Mouse (Mus musculus): ENCODE results near the gene Gbx2.

Gene Gbx2

GRCm38 (mm10) chr1:89931120-89931519 lies at the start of gene Gbx2:
Gene Gbx2 (minus strand): TSS chr1:89931179.
- no peak for DNase-seq

DNA sequence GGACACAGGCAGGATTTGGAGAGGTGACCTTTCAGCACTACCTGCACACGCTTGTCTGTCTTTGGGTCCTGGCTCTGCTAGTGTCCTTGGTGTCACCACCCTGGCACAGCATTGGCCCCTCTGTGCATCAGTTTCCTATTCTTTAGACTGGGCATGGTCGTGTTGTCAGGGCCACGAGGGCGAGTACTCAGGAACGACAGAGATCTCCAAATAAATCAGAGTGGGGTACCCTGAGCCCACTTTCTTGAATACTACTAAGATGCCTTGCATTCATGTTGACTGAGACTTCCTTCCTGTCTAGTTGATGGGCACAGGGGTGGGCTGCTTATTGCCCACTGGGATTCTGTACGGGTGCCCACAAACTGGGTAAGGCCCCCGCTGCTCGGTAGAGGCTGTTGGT lies 46.3 kb upstream of the Gbx2 start:
- DNase-seq, result no peak

DNA sequence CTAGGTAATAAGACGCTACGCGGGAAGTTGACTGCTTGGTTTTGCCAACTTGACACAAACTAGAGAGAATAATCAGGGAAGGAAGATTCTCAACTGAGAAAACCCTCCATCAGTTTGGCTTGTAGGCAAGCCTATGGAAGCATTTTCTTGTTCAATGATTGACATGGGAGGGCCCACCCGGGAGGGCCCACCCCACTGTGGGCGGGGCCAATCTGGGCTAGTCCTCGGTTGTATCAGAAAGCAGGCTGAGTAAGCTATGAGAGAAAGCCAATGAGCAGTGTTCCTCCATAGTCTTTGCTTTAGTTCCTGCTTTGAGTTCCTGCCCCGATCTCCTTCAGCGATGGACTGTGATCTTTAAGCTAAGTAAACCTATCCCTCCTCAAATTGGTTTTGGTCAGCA lies 45.4 kb upstream of the Gbx2 start:
- no peak for DNase-seq

- no peak for DNase-seq
Measured at GRCm38 (mm10) chr1:89974541-89974940, 43.6 kb upstream of the Gbx2 start.

DNA sequence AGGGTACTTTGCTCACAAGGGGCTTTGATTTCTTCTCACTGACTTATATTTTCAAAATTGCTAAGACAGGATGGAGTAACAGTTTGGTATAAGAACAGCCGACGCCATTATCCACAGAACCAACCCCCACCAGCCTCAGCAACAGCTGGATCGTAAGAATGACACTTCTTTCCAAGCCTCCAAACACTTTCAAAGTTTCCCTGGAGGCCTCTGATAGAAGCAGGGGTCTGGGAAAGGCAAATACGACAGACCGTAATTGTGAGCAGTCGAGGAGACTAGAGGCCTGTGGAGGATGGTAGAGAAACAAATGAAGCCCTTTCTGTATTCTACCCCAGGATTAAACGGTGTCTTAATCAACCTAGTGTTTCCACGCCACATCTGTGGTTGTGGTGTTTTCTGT lies 40.9 kb upstream of the Gbx2 start:
- DNase-seq, result no peak

DNA sequence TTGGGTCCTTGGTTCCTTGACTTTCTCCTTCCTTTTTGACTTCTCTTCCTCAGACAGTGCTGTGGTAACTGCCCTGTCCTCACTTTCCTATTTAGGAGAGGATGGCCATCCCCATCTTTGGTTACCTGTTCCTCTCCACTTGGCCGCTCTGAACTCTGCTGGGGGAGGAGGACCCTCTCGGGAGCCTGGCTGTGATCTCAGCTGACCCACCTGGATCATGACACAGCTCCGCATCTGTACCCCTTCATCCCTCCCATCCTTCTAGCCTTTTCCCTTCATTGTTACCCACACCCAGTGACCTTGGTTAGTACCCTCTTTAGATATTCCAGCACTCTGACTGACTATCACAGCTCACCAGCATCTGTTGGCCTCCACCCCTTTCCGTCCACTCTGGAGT lies 38.7 kb upstream of the Gbx2 start:
- no peak for DNase-seq

GRCm38 (mm10) chr1:89969072-89969713 lies 38.2 kb upstream of the Gbx2 start:
- peak in 1 of 2 experiments; percentile 49 for DNase-seq

- peak; percentile 72 to 87 for DNase-seq
Measured at GRCm38 (mm10) chr1:89968111-89968851, 37.3 kb upstream of the Gbx2 start.

DNA sequence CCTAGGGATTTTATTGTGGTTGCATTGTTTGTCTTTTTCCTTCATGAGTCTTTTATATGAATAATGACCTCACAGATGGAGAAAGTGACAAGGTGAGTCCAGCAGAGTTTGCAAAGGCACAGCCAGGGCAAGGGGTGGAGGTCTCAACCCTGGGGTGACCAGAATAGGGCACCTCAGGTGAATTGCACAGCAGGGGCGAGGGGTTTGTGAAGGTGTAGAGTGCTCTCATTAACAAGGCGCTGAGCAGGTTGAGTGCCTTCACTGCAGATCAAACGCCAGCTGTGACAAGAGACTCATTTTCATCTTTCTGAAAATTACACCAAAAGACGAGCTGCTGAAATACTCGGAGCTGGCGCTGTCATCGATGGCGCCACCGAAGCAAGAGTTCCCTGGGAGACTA lies 36.6 kb upstream of the Gbx2 start:
- peak in 1 of 2 experiments; percentile 10 for DNase-seq

DNA sequence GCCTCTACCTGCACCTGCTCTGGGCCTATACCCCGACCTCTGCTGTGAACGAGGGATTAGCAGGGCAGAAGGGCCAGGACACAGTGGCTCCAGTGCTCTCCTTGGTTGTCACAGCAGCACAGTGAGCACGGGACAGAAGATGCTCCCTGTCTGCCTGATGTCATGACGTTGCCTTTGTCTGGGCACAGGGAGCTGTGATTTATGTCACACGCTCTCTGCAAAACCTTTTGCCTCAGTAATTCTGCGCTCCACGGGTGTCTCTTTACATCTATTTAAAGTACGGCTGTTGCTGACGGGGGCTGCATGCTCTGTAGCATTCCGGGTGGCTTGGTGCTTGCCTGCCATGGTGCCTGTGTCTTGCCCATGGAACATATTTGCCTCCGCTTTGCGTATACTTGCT lies 33.4 kb upstream of the Gbx2 start:
- no peak for DNase-seq

- DNase-seq, result no peak
Measured at GRCm38 (mm10) chr1:89963296-89963695, 32.3 kb upstream of the Gbx2 start.

DNA sequence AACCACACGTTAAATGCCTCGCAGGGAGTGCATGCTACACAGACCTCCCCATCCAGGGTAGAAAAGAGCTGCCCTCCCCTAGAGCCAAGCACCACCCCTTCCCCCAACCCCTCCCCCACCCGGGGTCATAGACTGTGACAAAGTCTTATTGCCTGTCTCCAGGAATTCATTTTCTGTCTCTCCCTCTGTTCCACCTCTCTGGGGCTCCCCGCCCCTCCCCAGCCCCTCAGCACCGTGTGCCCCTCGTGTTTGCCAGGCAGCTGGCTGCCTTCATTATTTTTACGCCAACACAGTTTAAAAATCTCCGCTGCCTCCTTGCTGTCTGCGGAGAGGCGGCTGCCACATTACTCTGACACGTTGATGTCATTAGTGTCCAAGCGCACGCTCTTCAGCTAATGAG lies 31.1 kb upstream of the Gbx2 start:
- no peak for DNase-seq

- no peak for DNase-seq
Measured at GRCm38 (mm10) chr1:89959393-89959792, 28.4 kb upstream of the Gbx2 start.

DNA sequence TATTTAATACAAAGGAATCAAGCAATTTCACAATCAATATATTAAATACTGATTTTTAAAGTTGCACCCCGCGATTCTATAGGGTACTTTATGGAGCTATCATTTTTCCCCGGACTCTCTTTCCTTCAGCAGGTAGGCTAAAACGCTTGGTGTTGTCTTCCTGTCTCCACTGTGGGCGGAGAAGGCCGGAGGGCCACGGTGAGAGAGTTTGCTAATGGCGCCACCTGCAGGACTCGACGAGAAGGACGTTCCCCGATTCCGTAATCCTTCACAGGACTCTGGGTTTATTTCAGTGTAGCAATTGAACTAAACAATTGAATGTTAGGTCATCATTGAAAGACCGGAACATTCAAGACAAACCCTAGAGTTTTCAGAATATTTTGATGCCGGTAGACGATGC lies 12.2 kb upstream of the Gbx2 start:
- DNase-seq, result peak; percentile 85 to 91

GRCm38 (mm10) chr1:89942395-89942976 lies 11.5 kb upstream of the Gbx2 start:
- no peak for DNase-seq

DNA sequence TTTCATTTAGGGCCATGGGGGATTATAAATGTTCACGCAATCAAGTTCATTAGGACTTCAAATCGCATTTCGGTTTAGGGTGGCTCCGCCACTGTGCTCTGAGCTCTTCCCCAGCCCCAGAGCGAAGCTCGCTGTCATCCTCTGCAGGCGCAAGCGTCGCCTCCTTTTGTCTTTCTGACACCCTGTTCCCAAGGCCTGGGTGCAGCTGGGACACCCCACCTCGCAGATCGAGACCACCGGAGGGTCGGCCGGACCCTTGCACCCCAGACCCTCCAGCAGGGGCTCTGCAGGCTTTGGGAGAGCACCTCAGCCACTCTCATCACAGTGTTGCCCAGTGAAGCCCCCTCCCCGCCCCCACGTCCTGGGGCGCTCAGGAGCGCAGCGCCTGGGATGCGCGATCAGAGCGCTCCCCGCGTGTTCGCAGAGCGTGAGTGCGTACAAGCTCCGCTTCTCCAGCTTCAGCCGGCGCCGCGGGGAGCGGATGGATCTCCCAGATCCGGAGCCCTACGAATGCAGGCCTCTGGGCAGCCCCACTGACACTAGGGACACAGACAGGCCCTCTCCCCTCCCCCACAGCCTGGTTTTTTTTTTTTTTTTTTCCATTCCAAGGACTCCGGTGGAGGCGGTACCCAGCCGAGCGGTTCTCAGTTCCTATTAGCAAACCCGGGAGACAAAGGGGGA lies 10.9 kb upstream of the Gbx2 start:
- DNase-seq, result peak; percentile 43 to 55

DNA sequence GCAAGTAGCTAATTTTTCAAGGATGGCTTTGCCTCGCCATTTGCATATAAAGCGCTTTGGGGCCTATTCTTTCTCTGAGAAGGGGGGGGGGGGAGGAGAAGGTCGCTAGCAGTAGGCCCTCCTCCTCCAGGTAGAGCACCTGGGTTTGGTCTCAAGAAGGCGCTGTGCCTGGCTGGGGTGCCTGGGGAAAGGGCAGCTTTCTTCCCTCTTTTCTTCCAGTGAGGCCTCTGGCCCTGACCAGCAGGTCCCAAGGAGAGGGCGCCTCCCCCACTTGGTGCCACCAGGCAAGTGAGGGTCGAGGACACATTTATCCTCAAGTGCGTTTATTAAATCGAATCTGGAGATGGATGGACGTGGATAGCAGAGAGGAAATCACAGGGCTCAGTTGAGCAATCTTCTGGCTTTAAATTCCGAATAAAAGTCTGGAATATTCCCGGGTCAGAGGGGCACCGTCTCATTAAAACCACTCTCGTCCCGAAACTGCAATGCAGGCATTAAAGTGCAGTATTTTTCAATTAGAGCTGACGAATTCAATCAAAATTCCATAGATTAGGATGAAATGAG lies 10.1 kb upstream of the Gbx2 start:
- no peak for DNase-seq

DNA sequence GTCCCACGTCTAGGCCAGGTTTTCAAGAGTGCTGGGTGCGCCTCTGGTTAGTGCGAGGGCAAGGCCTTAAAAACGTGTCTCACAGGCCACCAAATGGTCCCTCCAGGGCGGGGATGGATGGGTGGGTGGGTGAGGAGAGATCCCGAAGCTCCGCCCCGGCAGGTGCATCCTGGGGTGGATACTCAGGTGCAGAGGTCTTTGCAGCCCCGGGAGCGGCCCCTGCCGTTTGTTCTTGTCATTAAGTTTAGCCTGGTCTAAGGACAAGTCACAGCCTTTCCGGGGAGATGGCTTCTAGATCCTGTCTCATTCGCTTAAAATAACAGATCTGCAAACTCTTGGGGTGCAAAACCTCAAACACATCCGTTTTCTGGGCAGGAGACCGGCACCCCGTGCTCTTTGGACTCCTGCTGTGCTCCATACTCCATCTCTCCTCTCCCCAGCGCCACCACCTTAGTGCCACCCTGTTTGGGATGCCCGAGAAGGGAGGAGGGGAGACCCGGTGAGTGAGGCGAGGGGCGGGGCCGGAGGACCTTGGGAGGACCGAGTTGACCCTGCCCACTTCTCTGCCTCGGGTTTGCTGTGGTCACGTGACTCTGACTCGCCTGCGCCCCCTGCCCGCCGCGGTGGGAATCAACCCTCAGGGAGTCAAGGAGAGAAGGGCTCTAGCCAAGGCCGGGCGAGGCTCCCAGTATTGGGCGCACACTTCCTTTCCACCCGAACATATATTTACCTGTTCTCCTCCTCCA lies 9.2 kb upstream of the Gbx2 start:
- DNase-seq, result peak; percentile 63 to 73

DNA sequence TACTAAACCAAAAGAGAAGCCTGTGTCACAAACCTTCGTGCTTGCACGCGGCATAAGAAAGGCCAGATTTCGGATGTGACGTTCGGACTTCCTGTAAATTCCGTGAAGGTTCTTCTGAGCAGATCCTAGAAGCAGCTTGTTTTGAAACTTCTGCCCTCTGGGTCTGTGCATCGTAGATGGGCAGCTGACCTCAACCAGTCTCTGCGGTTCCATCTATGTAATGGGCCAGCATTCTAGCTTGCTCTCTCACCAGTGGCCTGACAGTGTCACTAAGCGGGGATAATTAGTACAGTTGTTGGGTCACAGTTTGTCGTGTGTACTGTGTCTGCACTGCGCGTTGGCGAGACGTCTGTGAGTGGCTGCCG lies 8.6 kb upstream of the Gbx2 start:
- no peak for DNase-seq

- DNase-seq, result no peak
Measured at GRCm38 (mm10) chr1:89938884-89939595, 8.1 kb upstream of the Gbx2 start.

DNA sequence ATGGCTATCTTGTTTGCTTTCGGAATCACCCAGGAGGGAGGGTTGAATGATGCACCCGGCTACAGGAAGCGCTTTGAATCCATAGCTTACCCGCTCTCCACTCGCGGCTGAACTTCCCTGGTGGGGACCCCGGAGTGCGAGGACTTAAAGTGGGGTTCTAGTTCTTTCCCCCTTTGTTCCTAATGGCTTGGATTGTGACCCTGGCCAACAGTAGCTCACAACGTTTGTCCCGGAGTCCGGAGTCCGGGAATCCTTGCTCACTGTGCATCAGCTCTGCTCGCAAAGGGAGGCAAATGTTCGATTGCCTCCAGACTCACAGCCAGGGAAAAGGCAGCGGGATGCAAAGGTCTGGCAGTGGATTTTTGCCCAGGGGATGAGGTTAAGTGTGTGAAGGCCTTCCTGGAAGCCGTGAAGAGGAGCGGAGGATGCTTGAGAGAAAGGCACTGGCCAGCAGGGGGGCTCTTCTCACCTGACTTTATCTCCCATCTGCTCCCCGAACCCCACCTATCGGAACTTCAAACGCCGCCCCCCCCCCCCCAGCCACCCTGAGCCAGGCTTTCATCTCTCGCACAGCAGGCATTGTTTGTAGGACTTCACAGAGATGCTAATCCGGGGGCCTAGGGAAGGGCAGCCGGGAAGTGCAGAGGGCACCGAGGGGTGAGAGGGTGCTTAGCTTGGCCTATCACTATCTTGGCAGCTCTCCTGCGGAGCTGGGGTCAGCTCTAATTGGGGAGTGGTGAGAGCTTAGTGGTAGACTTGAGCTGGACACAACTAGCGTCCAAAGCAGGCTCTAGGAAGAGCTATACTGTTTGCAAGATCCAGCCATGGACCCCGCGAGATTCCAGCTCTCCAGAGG lies 4.7 kb upstream of the Gbx2 start:
- no peak for DNase-seq

Data from cerebellum, postnatal 25 days (tissue).